Mouse (Mus musculus): Measurements from ENCODE around the gene Mrln. TPM values are rescaled to one million over a fixed set of nuclear protein-coding genes. Genes with fewer than 3 reads are reported as not detected.
A peak's percentile ranks its signal among the peaks of the same experiment; 100 is the strongest.

Gene Mrln
- polyA plus RNA-seq, 1 experiment from 2014 or later, result 0.63 TPM

DNA sequence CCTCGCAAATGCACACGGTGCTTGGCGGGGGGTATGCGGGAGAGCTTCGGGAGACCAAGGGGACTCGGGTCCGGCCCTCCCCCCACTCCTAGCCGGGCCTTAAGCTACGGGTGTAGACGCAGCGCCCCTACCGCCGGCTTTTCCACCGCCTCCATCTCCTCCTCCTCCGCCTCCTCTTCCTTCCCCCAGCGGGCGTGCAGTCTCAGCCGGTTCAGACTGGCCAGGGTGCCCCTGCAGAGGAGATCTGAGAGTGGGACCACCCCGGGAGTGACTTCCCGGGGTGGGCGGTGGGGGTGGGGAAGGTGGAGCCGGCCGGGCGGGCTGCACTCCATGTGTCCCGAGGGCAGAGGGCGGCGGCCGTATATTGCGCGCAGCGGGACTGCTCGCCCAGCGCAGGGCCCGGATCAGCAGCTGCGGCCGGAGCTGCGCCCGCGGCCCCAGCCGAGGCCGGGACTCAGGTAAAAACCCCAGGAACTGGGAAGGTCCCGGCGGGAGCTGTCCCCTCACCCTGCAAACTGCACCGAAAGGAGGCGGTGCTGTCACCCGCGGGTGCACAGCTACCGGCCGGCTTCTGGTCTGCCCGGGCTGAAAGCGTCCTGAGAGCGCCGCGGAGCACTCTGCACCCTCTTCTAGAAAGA is 40.6 kb downstream of the Mrln start, which contains the start of gene Slc16a9:
TSS of gene Slc16a9 (plus strand) at position 180 of the 638 bp plus-strand sequence.
- peaks cover 50% of the 10 kb centered on the region for H3K27me3 ChIP-seq (ENCODE audit: insufficient read depth, poor library complexity, severe bottlenecking)
- H3K4me3 ChIP-seq, result peak within 1 kb of the TSS; percentile 75
- peak; percentile 85 for DNase-seq (ENCODE audit: low spot score)
- peak within 1 kb of the TSS; percentile 86 for H3K27ac ChIP-seq
- H3K4me1 ChIP-seq, result peaks cover 27% of the 10 kb centered on the region
- WGBS, result under 1% methylated on average over 52 of the region's 54 CpGs
- no peaks in the 10 kb centered on the region for H3K36me3 ChIP-seq
- H3K9me3 ChIP-seq, result no peaks in the 10 kb centered on the region

DNA sequence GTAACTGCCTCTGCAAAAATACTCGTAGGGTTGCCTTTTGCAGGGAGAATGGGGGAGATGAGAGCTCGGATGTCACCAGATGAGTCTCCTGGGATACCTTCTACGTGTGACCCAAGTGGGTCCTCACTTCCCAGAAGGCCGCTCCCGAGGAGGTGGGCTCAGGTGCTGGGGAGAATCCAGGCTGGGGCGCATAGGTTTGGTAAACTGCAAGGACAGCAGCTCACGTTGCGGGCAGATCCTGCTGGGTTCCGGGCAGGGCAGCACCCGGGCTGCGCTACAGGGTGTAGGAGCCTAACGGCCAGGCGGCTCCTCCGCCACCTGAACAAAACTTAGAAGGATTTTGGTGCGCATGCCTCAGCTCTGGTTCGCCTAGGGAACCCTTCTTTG is 41.1 kb downstream of the Mrln start:
- peaks cover 50% of the 10 kb centered on the region for H3K27me3 ChIP-seq (ENCODE audit: insufficient read depth, poor library complexity, severe bottlenecking)
- peaks cover 27% of the 10 kb centered on the region for H3K4me1 ChIP-seq
- H3K36me3 ChIP-seq, result no peaks in the 10 kb centered on the region
- peak overlapping the region; percentile 86 for H3K27ac ChIP-seq
- no peak for DNase-seq (ENCODE audit: low spot score)
- H3K9me3 ChIP-seq, result no peaks in the 10 kb centered on the region
- under 1% methylated on average over 16 of the region's 16 CpGs for WGBS
- H3K4me3 ChIP-seq, result peak overlapping the region; percentile 75

DNA sequence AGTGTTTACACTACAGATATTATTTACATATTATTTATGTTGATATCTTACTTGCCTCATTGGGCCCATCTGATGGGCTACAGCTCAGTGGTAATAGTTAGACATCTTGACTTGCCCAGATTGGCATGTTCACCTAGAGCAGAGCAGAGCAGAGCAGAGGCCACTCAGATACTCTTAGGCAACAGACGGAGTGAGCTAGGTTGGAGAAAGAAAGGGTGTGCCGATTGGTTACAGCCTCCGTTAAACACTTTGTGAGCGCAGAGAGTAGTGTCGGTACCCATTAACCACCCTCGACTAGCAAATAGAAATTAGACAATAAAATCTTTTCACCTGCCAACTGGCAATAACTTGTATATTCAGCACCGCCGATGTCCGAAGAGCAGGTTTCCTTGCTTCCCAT is 41.6 kb downstream of the Mrln start:
- Histone ChIP-seq H3K36me3 (no peaks in the 10 kb centered on the region), H3K27ac (no peak overlapping the region), H3K9me3 (no peaks in the 10 kb centered on the region), H3K4me1 (peaks cover 27% of the 10 kb centered on the region), H3K27me3 (ENCODE audit: insufficient read depth, poor library complexity, severe bottlenecking) (peaks cover 50% of the 10 kb centered on the region), H3K4me3 (peak overlapping the region; percentile 75)
- no peak for DNase-seq (ENCODE audit: low spot score)
- 33% methylated on average over 9 of the region's 9 CpGs for WGBS

DNA sequence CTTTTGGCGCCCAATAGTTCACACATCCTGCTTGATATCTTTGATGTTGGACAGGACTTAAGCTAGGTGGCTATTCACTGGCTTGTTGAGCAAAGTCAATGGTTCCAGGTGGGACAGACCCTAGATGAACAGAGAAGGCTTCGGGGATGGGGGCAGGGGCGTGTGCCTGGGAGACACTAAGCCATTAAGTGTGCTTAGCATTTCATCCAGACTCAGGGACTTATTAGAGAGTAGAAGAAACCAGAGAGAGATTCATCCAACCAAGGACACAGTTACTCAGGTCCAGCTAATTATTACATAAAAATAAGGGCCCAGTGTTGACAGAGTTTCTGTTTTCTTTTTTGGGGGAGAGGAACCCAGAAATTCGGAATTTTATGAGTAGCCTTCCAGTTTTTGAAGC is 45.9 kb downstream of the Mrln start:
- no peaks in the 10 kb centered on the region for H3K9me3 ChIP-seq
- no peak overlapping the region for H3K4me3 ChIP-seq
- 0 out of 2 replicates have a peak, but pooled peaks cover 7% of the 10 kb centered on the region for H3K4me1 ChIP-seq
- H3K27ac ChIP-seq, result no peak overlapping the region
- DNase-seq (ENCODE audit: low spot score), result no peak
- H3K27me3 ChIP-seq (ENCODE audit: insufficient read depth, poor library complexity, severe bottlenecking), result peaks cover 27% of the 10 kb centered on the region
- no peaks in the 10 kb centered on the region for H3K36me3 ChIP-seq
- 81% methylated on average over 4 of the region's 4 CpGs for WGBS

DNA sequence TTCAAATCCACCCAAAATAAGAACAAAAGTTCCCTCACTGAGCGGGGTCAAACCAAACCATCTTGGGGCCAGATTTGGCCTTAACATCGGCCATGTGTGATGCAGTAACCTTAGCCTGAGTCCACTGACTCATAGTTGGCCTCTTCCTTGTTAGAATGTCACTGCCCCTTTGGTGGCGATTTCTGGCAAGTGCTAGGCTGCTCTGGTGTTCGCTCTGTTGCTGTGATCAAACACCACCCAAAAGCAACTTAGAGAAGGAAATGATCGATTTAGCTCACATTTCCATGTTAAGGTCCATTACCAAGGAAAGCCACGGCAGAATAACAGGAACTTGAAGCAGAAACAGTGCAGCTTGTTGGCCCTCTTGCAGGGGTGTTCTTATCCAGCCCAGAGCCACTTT is 46.3 kb downstream of the Mrln start:
- Histone ChIP-seq H3K9me3 (no peaks in the 10 kb centered on the region), H3K4me1 (0 out of 2 replicates have a peak, but pooled peaks cover 2% of the 10 kb centered on the region), H3K36me3 (no peaks in the 10 kb centered on the region), H3K27me3 (ENCODE audit: insufficient read depth, poor library complexity, severe bottlenecking) (peaks cover 23% of the 10 kb centered on the region), H3K27ac (no peak overlapping the region), H3K4me3 (no peak overlapping the region)
- WGBS, result 78% methylated on average over 6 of the region's 6 CpGs
- no peak for DNase-seq (ENCODE audit: low spot score)

DNA sequence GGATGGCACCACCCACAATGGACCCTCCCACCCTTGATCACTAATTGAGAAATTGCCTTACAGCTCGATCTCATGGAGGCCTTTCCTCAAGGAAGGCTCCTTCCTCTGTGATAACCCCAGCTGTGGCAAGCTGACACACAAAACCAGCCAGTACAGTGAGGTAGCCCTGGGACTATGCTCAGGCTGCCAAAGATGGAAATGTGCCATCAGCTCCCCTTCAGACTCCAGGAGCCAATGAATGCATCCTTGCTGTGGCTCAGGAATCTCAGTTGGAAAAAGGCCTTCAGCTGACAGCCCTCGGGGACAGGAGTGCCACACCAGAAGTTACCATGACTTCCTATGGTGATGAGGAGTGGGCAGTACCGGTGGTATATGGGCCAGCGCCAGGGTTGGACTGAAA is 50.2 kb downstream of the Mrln start:
- no peaks in the 10 kb centered on the region for H3K36me3 ChIP-seq
- no peaks in the 10 kb centered on the region for H3K4me1 ChIP-seq
- no peaks in the 10 kb centered on the region for H3K9me3 ChIP-seq
- no peak overlapping the region for H3K4me3 ChIP-seq
- no peaks in the 10 kb centered on the region for H3K27me3 ChIP-seq (ENCODE audit: insufficient read depth, poor library complexity, severe bottlenecking)
- DNase-seq (ENCODE audit: low spot score), result no peak
- H3K27ac ChIP-seq, result no peak overlapping the region
- 68% methylated on average over 4 of the region's 4 CpGs for WGBS

DNA sequence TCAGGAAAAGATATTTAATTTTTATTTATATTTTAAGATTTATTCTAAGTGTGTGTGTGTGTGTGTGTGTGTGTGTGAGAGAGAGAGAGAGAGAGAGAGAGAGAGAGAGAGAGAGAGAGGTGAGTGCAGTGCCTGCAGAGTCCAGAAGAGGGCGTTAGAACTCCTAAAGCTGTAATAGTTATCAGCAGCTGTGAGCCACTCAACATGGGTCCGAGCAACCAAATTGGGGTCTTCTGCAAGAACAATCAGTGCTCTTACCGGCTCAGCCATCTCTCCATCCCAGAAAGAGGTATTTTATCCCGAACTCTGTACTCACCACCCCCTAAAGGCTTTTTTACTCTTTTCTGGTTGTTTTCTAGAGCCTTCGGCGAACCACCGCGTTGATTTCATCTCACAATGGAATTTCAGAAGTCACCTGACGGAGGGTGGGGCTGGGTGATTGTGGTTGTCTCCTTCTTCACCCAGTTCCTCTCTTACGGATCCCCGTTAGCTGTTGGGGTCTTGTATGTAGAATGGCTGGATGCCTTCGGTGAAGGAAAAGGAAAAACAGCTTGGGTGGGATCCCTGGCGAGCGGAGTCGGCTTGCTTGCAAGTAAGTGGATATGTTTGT is 51.2 kb downstream of the Mrln start:
- no peak overlapping the region for H3K4me3 ChIP-seq
- no peak for DNase-seq (ENCODE audit: low spot score)
- H3K27ac ChIP-seq, result no peak overlapping the region
- no peaks in the 10 kb centered on the region for H3K27me3 ChIP-seq (ENCODE audit: insufficient read depth, poor library complexity, severe bottlenecking)
- 84% methylated on average over 15 of the region's 15 CpGs for WGBS
- no peaks in the 10 kb centered on the region for H3K36me3 ChIP-seq
- H3K4me1 ChIP-seq, result no peaks in the 10 kb centered on the region
- no peaks in the 10 kb centered on the region for H3K9me3 ChIP-seq

GRCm38 (mm10) chr10:70257029-70257428 is 52.6 kb downstream of the Mrln start:
- Histone ChIP-seq H3K9me3 (no peaks in the 10 kb centered on the region), H3K4me3 (no peak overlapping the region), H3K36me3 (no peaks in the 10 kb centered on the region), H3K27ac (no peak overlapping the region), H3K4me1 (no peaks in the 10 kb centered on the region), H3K27me3 (ENCODE audit: insufficient read depth, poor library complexity, severe bottlenecking) (no peaks in the 10 kb centered on the region)
- 68% methylated on average over 4 of the region's 4 CpGs for WGBS
- no peak for DNase-seq (ENCODE audit: low spot score)

DNA sequence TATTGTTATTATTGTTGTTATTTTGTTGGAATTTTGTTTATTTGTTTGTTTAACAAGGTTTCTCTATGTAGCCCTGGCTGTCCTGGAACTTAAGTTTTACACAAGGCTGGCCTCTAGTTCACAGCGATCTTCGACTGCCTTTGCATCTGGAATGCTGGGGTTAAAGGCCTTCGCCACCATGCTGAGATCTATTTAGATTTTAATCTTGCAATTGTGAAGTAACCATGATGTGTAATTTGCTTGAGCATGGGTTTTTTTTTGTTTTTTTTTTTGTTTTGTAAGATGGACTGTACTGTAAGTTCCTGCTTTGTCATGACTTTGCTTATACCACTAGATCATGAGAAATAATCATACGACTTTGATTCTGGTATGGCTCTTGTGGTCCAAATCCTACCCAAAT is 56.4 kb downstream of the Mrln start:
- no peak overlapping the region for H3K27ac ChIP-seq
- no peaks in the 10 kb centered on the region for H3K36me3 ChIP-seq
- H3K4me1 ChIP-seq, result no peaks in the 10 kb centered on the region
- H3K27me3 ChIP-seq (ENCODE audit: insufficient read depth, poor library complexity, severe bottlenecking), result no peaks in the 10 kb centered on the region
- no peaks in the 10 kb centered on the region for H3K9me3 ChIP-seq
- WGBS, result 75% methylated on average over 4 of the region's 4 CpGs
- no peak for DNase-seq (ENCODE audit: low spot score)
- no peak overlapping the region for H3K4me3 ChIP-seq

GRCm38 (mm10) chr10:70262051-70262450 is 57.6 kb downstream of the Mrln start:
- no peak for DNase-seq (ENCODE audit: low spot score)
- no peak overlapping the region for H3K4me3 ChIP-seq
- no peaks in the 10 kb centered on the region for H3K4me1 ChIP-seq
- H3K9me3 ChIP-seq, result no peaks in the 10 kb centered on the region
- H3K27me3 ChIP-seq (ENCODE audit: insufficient read depth, poor library complexity, severe bottlenecking), result no peaks in the 10 kb centered on the region
- no peaks in the 10 kb centered on the region for H3K36me3 ChIP-seq
- 83% methylated on average over 3 of the region's 3 CpGs for WGBS
- no peak overlapping the region for H3K27ac ChIP-seq

DNA sequence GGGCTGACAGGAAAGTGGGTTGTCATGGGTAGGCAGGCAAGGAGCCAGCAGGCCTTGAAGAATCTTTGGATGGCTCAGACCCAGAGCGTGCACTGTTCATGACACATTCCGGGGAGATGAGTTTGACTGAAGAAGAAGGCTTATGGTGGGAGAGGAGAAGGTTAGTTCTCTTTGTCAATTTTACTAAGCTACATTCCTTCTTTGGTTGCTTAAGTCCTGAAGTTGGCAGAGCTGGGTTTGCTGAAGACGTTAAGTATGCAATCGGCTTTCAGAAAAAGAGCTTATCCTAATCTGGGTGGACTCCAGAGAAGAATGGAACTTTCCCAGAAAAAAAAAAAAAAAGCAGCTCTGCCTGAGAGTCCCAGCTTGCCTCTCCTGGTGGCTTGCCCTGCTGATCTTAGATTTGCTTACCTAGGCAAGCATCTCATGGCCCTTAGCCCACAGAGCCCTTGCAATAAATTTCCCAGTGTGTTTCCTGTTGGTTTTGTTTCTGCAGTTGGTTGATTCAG is 59.3 kb downstream of the Mrln start:
- 87% methylated on average over 4 of the region's 4 CpGs for WGBS
- no peak overlapping the region for H3K27ac ChIP-seq
- DNase-seq (ENCODE audit: low spot score), result no peak
- H3K4me3 ChIP-seq, result no peak overlapping the region
- H3K4me1 ChIP-seq, result no peaks in the 10 kb centered on the region
- no peaks in the 10 kb centered on the region for H3K27me3 ChIP-seq (ENCODE audit: insufficient read depth, poor library complexity, severe bottlenecking)
- H3K36me3 ChIP-seq, result no peaks in the 10 kb centered on the region
- H3K9me3 ChIP-seq, result no peaks in the 10 kb centered on the region

GRCm38 (mm10) chr10:70264337-70265036 is 60.0 kb downstream of the Mrln start:
- Histone ChIP-seq H3K4me3 (no peak overlapping the region), H3K36me3 (no peaks in the 10 kb centered on the region), H3K27me3 (ENCODE audit: insufficient read depth, poor library complexity, severe bottlenecking) (no peaks in the 10 kb centered on the region), H3K27ac (no peak overlapping the region), H3K4me1 (no peaks in the 10 kb centered on the region), H3K9me3 (no peaks in the 10 kb centered on the region)
- no peak for DNase-seq (ENCODE audit: low spot score)
- 75% methylated on average over 9 of the region's 9 CpGs for WGBS

DNA sequence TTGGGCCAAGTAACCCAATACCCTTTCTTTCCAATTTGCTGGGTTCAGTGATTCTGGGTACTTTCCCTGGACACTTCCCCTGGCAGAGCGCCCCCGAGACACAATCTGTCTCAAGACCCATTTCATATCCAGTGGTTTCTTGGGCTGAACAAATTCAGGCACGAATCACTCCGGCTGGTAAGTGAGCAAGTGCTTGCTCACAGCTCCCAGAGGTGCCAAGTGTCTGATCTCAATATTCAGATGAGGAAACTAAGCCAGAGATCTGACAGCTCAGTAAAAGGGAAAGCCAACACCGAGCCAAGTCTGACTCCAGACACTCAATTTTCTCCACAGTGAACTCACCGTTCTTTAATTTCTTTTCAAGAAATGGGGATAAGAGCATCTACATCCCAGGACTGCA is 62.0 kb downstream of the Mrln start:
- Histone ChIP-seq H3K9me3 (no peaks in the 10 kb centered on the region), H3K4me3 (no peak overlapping the region), H3K27ac (no peak overlapping the region), H3K36me3 (no peaks in the 10 kb centered on the region), H3K27me3 (ENCODE audit: insufficient read depth, poor library complexity, severe bottlenecking) (no peaks in the 10 kb centered on the region), H3K4me1 (no peaks in the 10 kb centered on the region)
- 87% methylated on average over 6 of the region's 6 CpGs for WGBS
- DNase-seq (ENCODE audit: low spot score), result no peak

Measured in heart, embryonic 10.5 days (tissue).